Mouse (Mus musculus): Measurements from ENCODE around the gene Cd164.

- TF ChIP-seq GATA1 (IDR thresholded peaks at IDR 0.05; ENCODE audit: low read length) = no peak
- TF ChIP-seq TAL1 (IDR thresholded peaks at IDR 0.05; ENCODE audit: low read length) = no peak
Observed at GRCm38 (mm10) chr10:41520410-41520673, 1.1 kb downstream of the Cd164 start.

Data from erythroblast, embryonic 14.5 days (primary cell).